Mouse (Mus musculus): ENCODE data around the gene Vmn1r185. TPM values are rescaled to one million over a fixed set of nuclear protein-coding genes. Genes with fewer than 3 reads are reported as not detected.
"Not testable (repeated sequence)": the region's sequence is repeated elsewhere in the genome, so short reads cannot be mapped to it uniquely, and the experiment has no call there.

The Vmn1r185 gene
- not detected for total RNA-seq (2021)
- long read RNA-seq, experiment 1, result 0 reads
- long read RNA-seq, experiment 2, result 0 reads

DNA sequence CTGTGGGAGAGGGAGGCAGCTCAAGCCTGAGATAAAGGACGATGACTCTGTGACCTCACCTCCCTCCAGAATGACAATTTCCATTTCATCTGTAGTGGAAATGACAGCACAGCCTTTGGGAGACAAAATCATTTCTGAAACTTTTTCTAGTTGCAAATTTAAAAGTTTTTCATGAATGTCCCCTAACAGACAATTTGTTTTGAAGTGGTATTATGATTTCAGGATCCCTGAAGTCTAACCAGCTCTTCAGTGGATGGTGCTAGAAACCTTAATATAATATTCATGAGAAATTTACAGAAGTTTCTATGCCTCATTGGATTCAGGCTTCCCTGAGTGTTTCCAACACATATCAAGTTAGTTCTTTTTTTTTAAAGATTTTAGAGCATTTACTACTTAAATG is at the start of gene Vmn1r185:
TSS of gene Vmn1r185 (minus strand) at position 101 of the 400 bp plus-strand sequence.
- H3K4me3 ChIP-seq; H3K27ac ChIP-seq; intact Hi-C loops (cut with DNase I); DNase-seq (ENCODE audit: extremely low spot score in 1 of 2, low spot score in 2 of 2): not testable (repeated sequence)

DNA sequence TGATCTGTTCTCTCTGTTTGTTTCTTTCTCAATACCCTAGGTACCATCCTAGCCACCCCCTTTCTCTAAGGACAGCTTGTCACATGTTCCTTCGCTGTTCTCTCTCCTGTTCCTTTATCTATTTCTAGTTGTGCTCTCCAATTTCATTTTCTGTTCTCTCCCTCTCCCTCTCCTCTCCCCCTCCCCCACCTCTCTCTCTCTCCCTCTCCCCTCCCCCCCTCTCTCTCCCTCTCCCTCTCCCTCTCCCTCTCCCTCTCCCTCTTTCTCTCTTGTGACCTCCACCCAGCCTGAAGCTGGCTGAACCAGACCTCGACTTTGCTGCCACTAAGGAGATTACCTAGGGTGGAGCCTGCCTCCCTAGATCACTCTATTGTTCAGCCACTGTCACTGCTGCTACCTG is 49.2 kb upstream of the Vmn1r185 start:
- H3K4me3 ChIP-seq; DNase-seq (ENCODE audit: extremely low spot score in 1 of 2, low spot score in 2 of 2); intact Hi-C loops (cut with DNase I); H3K27ac ChIP-seq: not testable (repeated sequence)

- no peak overlapping the region for H3K27ac ChIP-seq
- intact Hi-C loops (cut with DNase I), result no loop called here
- no peak overlapping the region for H3K4me3 ChIP-seq
- no peak for DNase-seq (ENCODE audit: extremely low spot score in 1 of 2, low spot score in 2 of 2)
- no peak for TF ChIP-seq CTCF (IDR thresholded peaks at IDR 0.05)
These were observed 47.7 kb upstream of the Vmn1r185 start for GRCm38 (mm10) chr7:26666011-26666410.

DNA sequence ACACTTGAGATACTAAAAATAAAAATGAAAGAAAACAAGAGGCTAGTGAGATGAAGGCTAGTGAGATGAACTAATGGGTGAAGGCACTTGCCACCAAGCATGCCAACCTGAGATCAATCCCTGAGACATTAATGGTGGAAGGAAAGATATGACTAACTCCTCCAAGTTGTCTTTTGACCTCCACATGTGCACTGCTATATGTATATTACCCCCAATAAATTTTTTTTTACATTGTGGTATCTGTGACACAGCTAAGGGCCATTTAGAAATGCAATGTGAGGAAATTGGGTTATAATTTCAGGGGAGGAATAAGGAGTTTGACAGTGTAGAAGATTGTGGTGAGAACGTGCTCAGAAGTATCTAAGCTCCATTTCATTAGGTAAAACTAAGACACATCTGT is 28.5 kb downstream of the Vmn1r185 start:
- no peak overlapping the region for H3K27ac ChIP-seq
- TF ChIP-seq CTCF (IDR thresholded peaks at IDR 0.05), result no peak
- intact Hi-C loops (cut with DNase I), result no loop called here

GRCm38 (mm10) chr7:26589077-26589476 is 29.2 kb downstream of the Vmn1r185 start:
- no peak for DNase-seq (ENCODE audit: extremely low spot score in 1 of 2, low spot score in 2 of 2)
- intact Hi-C loops (cut with DNase I), result no loop called here
- H3K27ac ChIP-seq, result no peak overlapping the region
- no peak overlapping the region for H3K4me3 ChIP-seq
- no peak for TF ChIP-seq CTCF (IDR thresholded peaks at IDR 0.05)

More for the DNA sequence above, 28.5 kb downstream of the Vmn1r185 start:
- H3K4me3 ChIP-seq, result no peak overlapping the region
- DNase-seq (ENCODE audit: extremely low spot score in 1 of 2, low spot score in 2 of 2), result no peak

Other genes starting within 250 kb of the Vmn1r185 start
- not detected for gene Nlrp9c, start 214.8 kb downstream of the Vmn1r185 start, total RNA-seq (2021)
- gene Nlrp4a, start 183.4 kb downstream of the Vmn1r185 start, total RNA-seq (2021), result not detected
- not detected for gene Nlrp9a, start 83.4 kb downstream of the Vmn1r185 start, total RNA-seq (2021)
- not detected for gene Cyp2b23, start 68.0 kb upstream of the Vmn1r185 start, total RNA-seq (2021)
- not detected for gene Cyp2b19, start 138.7 kb upstream of the Vmn1r185 start, total RNA-seq (2021)
- not detected for gene Cyp2g1, start 190.4 kb upstream of the Vmn1r185 start, total RNA-seq (2021)
- not detected for gene Cyp2a5, start 216.8 kb upstream of the Vmn1r185 start, total RNA-seq (2021)